Mouse (Mus musculus) cerebellum, adult 9-10 months (tissue): Measurements from ENCODE around the gene Erc2.
A peak's percentile ranks its signal among the peaks of the same experiment; 100 is the strongest.

ENCODE experiments used
- DNase-seq: peaks from one replicate; pipeline ENCODE4 v3.0.0; 2022

The Erc2 gene

DNA sequence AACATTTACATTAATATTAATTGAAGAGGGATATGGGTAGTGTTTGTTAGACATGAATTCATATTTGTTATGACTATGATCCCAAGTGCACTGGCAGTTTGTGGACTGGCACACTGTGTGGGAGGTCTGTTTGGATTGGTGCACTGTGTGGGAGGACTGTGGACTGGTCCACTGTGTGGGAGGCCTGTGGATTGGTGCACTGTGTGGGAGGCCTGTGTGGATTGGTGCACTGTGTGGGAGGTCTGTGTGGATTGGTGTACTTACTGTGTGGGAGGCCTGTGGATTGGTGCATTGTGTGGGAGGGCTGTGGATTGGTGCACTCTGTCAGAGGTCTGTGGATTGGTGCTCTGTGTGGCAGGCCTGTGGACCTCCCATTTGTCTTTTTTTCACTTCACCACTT lies 331.6 kb downstream of the Erc2 start:
- no peak for DNase-seq

- DNase-seq, result no peak
These were observed 334.6 kb downstream of the Erc2 start for GRCm38 (mm10) chr14:27956801-27957200.

DNA sequence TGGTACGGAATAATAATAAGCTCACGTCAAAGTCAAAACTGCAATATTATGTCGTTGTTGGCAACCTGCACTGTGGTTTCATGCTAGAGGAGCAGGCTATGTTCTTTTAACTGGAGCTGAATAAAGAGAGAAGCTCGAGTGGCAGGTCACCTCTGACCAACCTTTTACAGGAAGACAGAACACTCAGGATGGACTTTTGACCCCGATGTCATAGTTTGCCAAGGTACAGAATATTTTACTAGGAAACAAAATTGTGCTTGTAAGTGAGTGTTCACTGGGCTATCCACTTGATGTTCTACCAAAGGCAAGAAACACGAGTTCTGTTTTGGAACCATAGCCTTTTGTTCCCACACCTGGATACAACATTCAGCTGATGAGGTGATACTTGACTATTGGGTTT lies 351.5 kb downstream of the Erc2 start:
- no peak for DNase-seq

DNA sequence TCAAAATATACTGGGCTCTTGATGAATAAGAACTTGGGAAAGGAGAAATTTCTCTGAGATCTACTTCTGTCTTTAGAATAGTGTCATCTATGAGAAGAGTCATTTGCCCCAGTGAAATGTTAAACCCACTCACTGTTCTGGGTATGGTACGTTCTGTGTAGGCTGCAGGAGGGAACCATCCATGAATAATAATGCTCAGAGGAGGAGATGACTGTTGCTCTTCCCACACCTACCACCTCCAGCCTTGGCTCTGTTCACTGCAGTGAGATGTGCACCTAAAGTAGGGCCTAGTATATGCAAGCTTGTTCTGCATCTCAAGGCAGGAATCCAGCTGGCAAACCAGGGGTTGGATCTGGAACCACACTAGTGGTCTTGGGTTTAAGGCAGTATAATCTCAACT lies 353.4 kb downstream of the Erc2 start:
- DNase-seq, result no peak

DNA sequence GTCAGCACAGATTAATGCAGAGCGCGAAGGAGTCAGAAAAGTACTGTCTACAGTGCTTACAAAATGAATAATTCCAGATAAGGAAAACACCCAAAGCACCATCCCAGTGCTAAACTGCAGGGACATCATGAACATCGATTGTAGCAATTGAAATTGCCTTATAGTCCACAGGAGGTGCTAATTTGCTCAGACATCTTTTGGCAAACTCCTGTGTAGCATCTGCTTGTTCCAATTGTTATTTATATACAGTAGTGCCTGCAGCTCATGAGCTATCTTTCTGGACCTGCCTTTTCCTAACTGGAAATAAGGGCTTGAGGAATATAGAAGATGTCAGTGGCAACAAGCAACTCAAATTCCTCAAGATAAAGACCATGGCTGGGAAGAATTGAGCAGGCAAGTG lies 362.5 kb downstream of the Erc2 start:
- DNase-seq, result peak; percentile 32

- DNase-seq, result no peak
These were observed 363.0 kb downstream of the Erc2 start for GRCm38 (mm10) chr14:27985201-27985600.

- peak; percentile 12 for DNase-seq
These were observed 365.2 kb downstream of the Erc2 start for GRCm38 (mm10) chr14:27987422-27987821.

- DNase-seq, result no peak
These were observed 376.3 kb downstream of the Erc2 start for GRCm38 (mm10) chr14:27998551-27998950.

- DNase-seq, result no peak
These were observed 381.8 kb downstream of the Erc2 start for GRCm38 (mm10) chr14:28004023-28004422.

DNA sequence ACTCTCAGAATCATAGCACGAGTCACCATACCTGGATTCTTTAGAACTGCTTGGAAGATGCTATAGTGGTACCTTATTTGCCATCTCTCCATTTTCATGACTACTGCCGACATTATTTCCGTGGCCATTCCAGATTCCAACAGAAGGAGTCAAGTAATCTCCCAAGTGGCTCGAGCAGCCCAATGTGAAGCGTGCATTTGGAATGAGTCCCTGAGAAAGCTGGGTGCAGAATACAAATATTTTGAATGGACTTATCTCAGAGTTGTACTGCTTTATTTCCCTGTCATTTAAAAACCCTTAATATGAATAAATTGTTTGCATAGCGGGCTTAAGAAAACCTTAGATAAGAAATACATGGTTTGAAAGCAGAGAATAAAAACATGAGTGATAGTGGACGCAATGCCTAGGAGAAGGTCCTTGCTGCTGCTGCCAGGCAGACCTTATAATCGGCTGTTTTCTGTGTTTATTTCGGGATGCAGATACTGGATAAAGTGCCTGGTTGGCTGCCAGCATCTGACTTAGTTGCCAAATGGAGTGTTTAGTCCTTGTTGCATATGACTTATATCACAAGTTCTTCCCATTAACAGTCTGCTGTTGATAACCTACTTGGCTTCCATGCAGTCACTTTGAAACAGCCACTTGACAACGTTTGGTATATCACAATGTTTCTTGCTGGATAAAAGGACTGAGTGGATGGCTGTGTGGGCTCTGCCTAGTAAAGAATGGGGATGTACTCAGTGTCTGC lies 388.5 kb downstream of the Erc2 start:
- DNase-seq, result peak; percentile 14

- peak; percentile 12 for DNase-seq
These were observed 401.0 kb downstream of the Erc2 start for GRCm38 (mm10) chr14:28023199-28023598.

GRCm38 (mm10) chr14:28030870-28031269 lies 408.6 kb downstream of the Erc2 start:
- DNase-seq, result no peak

DNA sequence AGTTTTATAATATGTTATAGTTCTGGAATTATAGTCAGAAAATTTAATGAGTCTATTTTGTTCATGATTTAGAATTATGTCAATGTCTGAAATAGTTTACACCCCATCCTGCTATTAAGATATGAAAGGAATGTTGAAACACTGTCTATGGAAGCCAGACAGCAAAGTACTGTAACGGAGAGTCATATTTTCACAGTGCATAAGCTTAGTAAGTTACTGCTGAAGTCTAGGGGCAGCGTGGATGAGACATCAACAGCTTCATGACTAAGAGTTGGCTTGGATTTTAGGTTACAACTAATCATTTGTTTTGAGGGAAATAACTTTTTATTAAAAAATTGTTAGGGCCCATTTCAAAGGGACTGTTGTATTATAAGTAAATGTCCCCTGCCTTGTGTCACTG lies 412.8 kb downstream of the Erc2 start:
- no peak for DNase-seq

- no peak for DNase-seq
These were observed 420.9 kb downstream of the Erc2 start for GRCm38 (mm10) chr14:28043095-28043494.

GRCm38 (mm10) chr14:28051646-28052045 lies 429.4 kb downstream of the Erc2 start:
- no peak for DNase-seq

DNA sequence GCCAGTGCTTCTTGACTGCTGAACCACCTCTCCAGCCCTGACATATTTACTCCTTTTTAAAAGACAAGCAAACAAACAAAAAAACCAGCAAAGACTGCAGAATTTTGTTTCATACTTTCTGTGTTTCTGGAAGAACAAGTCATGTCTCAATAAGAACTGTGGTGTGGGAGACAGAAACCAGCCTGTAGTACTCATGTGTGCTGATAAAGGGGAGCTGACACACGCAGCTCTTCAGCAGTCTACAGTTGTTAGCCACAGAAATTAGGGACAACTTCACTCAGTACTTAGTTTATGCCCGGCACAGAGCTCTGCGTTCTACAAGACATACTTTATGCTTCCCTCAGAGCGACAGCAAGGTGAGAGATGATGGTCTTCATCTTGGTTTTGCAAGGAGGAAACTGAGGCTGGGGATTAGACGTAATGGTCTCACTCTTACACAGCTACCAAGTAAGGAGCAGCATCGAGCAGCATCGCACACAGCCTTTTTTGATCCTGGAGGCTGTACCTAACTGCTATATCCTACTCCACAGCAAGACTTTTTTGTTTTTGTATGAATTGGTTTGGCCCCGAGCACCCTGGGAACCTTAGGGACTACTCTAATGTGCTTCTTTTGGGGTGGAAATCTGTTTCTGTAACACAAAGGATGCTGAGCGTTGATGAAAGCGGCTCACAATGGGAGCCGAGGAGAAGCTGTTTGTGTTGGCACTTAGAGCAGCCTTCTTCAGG lies 435.1 kb downstream of the Erc2 start:
- no peak for DNase-seq

GRCm38 (mm10) chr14:28057885-28058860 lies 435.9 kb downstream of the Erc2 start:
- DNase-seq, result no peak

GRCm38 (mm10) chr14:28060891-28061290 lies 438.7 kb downstream of the Erc2 start:
- DNase-seq, result no peak

DNA sequence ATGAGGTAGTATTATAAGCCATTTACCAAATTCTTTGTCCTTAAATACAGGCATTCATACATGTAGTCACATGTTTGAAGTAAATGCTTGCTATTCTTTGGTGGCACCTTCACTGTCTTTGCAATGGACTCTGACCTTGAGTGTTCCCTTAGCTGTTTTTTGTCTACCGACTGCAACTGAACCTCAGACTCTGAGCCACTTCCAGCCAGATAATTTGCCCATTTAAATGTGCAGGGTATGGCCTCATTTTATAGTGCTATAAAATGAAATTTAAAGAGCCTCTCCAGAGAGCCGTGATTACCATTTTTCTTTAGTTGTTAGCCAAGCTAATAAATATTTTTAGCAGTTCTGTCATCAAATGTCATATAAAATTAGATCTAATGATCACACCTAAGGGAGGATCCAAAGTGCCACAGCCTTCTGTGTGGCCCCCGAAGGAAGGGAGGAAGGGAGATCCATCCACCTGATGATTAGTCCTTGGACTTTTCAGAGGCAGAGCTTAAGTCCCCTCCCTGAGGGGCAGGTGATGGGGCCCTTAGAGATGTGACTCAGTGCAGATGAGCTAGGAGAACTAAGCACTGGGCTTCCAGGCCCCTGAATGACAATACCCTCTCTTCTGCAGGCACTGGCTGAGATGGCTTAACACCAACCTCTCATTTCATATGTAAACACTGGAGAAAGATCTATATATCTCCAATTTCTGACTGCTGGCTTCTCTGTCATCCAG lies 439.6 kb downstream of the Erc2 start:
- DNase-seq, result no peak

- DNase-seq, result no peak
These were observed 445.8 kb downstream of the Erc2 start for GRCm38 (mm10) chr14:28068021-28068420.

DNA sequence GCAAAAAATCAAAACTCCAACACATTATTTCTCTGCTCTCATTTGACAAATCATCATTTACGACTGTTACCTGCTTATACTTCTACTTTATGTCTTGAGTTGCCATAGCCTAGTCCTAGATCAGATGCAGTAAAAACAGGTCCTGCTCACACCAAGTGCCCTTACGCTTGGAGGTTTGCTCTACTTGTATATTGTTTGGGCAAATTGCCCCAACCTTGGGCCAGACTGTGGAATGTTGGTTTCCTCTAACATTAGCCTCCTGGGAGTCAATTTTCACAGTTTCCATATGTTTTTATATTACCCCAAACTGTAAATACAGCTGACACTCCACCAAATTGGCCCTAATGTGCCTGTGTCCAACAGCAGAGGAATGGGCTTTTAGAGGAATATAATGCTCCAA lies 447.6 kb downstream of the Erc2 start:
- DNase-seq, result no peak

GRCm38 (mm10) chr14:28072561-28072960 lies 450.3 kb downstream of the Erc2 start:
- no peak for DNase-seq
